Mouse (Mus musculus): ENCODE data around the gene Gm17655.

DNA sequence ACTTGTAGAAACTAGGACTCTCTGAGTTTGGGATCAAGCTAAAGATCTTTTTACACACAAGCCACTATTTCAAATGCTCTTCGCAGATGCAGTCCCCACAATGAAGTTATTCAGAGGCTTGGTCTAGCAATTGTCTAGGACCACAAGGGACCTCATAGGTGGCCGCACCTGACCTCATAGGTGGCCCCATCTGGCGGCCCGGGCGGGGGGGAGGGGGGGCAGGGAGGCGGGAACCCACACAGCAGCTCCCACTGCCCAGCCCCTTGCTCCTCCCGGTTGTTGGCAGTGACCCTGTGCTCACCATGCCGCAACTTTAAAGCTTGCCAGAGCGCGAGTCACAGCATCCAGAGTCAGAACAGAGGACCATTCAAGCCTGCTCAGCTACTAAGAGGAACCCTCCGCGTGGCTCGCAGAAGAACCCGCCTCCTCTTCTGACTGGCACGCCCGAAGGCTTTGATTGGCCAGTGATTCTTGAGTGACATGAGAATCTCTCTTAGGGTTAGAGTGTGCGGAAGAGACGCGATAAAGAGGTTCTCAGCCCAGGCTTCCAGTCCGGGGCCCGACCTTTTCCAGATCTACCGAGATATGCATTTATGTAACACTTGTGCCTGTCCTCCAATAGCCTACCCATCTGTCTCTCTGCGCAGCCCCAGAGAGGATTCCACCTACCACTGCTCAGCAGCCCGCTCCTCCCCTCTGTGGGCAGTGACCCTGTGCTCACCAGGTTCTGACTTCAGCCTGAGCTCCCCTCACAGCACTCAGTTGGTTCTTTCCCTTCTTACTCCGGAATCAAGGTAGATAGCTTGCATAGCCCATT, 21.9 kb upstream of the Gm17655 start, which contains the start of gene Gm35315:
- TF ChIP-seq CTCF (IDR thresholded peaks at IDR 0.05; ENCODE audit: extremely low read depth, insufficient read depth, low read length) (no peak), POLR2A (IDR thresholded peaks at IDR 0.05; ENCODE audit: extremely low read depth, insufficient read depth, low read length) (peak; percentile 48; the same call in 1 of the 2 replicates)
